Mouse (Mus musculus): Measurements from ENCODE around the gene Urb1. TPM values are rescaled to one million over a fixed set of nuclear protein-coding genes. Genes with fewer than 3 reads are reported as not detected.

Gene Urb1
- polyA plus RNA-seq, 1 experiment from 2014 or later, result 15.4 TPM

DNA sequence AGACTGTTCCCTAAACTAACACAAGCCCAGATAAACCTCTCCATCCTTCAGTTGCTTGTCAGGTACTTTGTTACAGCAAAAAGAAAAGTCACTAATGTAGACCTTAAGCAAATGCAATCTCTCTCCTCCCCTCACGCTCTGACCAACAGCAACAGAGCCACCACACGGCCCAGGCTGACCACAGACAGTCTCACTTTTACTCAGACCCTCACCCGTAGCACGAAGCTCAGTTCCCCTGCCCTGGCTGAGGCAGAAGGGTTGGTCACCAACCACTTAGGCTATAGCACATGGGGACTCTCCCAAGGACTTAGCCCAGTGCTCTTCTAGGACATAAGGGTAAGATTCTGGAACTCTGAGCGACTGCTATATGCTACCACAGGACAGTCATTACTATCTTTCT lies 11.4 kb downstream of the Urb1 start:
- H3K9ac ChIP-seq (replicated peaks; ENCODE audit: low read length), result no peak overlapping the region
- H3K4me1 ChIP-seq (ENCODE audit: control insufficient read depth, insufficient read depth, low read length), result no peaks in the 10 kb centered on the region
- no peak overlapping the region for H3K4me2 ChIP-seq (ENCODE audit: low read depth, low read length)
- DNase-seq (ENCODE audit: low spot score), result no peak
- H3K36me3 ChIP-seq (replicated peaks; ENCODE audit: control insufficient read depth, insufficient read depth, low read depth, low read length), result peaks cover 2% of the 10 kb centered on the region; the same call in 1 of the 2 replicates
- no peak for ATAC-seq (replicated peaks; ENCODE audit: insufficient number of reproducible peaks, low FRiP score, low TSS enrichment, low read depth)
- H3K27me3 ChIP-seq (ENCODE audit: control insufficient read depth, insufficient read depth, low read length), result no peaks in the 10 kb centered on the region
- no peak overlapping the region for H3K4me3 ChIP-seq (ENCODE audit: low read depth, low read length)
- 90% methylated on average over 5 of the region's 5 CpGs for WGBS
- no peaks in the 10 kb centered on the region for H3K9me3 ChIP-seq (replicated peaks; ENCODE audit: control insufficient read depth, low read length)
- H3K27ac ChIP-seq (replicated peaks; ENCODE audit: low read depth, low read length), result no peak overlapping the region

DNA sequence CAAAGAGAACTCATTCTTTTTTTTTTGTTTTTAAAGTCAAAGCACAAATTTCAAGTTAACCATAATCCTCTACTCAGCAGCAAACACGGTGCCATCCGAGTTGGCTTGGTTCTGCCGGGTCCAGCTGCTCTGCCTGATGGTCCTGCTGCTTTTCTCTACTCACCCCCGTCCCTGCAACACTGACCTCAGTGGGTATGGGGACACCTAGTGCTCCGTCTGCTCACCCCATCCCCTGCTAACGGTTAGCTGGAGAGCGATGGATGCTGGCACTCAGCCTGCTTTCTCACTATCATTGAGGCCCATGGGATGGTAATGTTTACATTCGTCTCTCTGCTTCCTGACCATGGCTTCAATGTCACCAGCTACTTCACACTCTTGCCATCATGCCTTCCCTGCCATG lies 11.8 kb downstream of the Urb1 start:
- Histone ChIP-seq H3K27me3 (ENCODE audit: control insufficient read depth, insufficient read depth, low read length) (no peaks in the 10 kb centered on the region), H3K9me3 (replicated peaks; ENCODE audit: control insufficient read depth, low read length) (no peaks in the 10 kb centered on the region), H3K36me3 (replicated peaks; ENCODE audit: control insufficient read depth, insufficient read depth, low read depth, low read length) (peaks cover 2% of the 10 kb centered on the region; the same call in 1 of the 2 replicates), H3K27ac (replicated peaks; ENCODE audit: low read depth, low read length) (no peak overlapping the region), H3K4me3 (ENCODE audit: low read depth, low read length) (no peak overlapping the region), H3K4me2 (ENCODE audit: low read depth, low read length) (no peak overlapping the region), H3K4me1 (ENCODE audit: control insufficient read depth, insufficient read depth, low read length) (no peaks in the 10 kb centered on the region), H3K9ac (replicated peaks; ENCODE audit: low read length) (no peak overlapping the region)
- DNase-seq (ENCODE audit: low spot score) (no peak), ATAC-seq (replicated peaks; ENCODE audit: insufficient number of reproducible peaks, low FRiP score, low TSS enrichment, low read depth) (no peak)
- WGBS, result 88% methylated on average over 8 of the region's 8 CpGs

DNA sequence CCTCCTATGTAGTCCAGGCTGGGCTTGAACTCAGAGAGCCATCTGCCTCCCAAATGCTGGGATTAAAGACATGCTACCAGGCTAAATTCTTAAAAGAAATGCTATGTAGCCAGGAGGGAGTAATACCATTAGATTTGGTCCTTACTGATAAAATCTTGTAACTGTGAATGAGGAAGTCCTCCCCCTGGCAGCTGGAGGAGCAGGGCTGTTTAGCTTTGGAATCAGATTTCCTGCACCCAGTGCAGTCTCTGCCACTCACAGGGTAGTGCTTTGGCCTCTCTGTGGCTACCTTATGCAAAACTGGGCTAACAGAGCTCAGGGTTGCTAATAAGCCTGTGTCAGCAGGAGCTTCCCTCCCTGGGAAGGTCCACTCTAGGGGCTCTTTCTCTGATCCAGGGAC lies 15.5 kb downstream of the Urb1 start:
- Histone ChIP-seq H3K9me3 (replicated peaks; ENCODE audit: control insufficient read depth, low read length) (no peaks in the 10 kb centered on the region), H3K9ac (replicated peaks; ENCODE audit: low read length) (no peak overlapping the region), H3K4me1 (ENCODE audit: control insufficient read depth, insufficient read depth, low read length) (no peaks in the 10 kb centered on the region), H3K36me3 (replicated peaks; ENCODE audit: control insufficient read depth, insufficient read depth, low read depth, low read length) (peaks cover under 1% of the 10 kb centered on the region; the same call in 1 of the 2 replicates), H3K27me3 (ENCODE audit: control insufficient read depth, insufficient read depth, low read length) (no peaks in the 10 kb centered on the region), H3K4me3 (ENCODE audit: low read depth, low read length) (no peak overlapping the region), H3K4me2 (ENCODE audit: low read depth, low read length) (no peak overlapping the region), H3K27ac (replicated peaks; ENCODE audit: low read depth, low read length) (no peak overlapping the region)
- no peak for DNase-seq (ENCODE audit: low spot score)
- ATAC-seq (replicated peaks; ENCODE audit: insufficient number of reproducible peaks, low FRiP score, low TSS enrichment, low read depth), result no peak

DNA sequence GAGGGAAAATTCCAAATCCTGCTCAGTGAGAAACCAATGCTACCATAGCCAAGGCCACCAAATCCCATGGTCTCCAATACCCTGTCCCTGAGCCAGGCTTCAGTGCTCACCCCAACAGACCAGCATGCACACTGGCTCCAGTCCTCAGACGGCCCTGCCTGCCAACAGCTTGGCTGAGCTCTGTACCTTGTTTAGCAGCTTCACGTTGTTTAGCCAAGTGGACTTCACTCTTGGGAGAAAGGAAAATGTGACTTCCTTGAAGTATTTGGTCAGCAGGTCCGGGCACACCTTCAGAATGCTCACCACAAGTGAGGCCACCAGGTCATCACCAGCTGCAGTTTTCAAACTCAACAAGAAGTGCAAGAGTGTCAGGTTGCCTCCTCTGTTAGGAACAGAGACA lies 17.7 kb downstream of the Urb1 start:
- Histone ChIP-seq H3K4me2 (ENCODE audit: low read depth, low read length) (no peak overlapping the region), H3K9ac (replicated peaks; ENCODE audit: low read length) (no peak overlapping the region), H3K36me3 (replicated peaks; ENCODE audit: control insufficient read depth, insufficient read depth, low read depth, low read length) (no peaks in the 10 kb centered on the region; the same call in 1 of the 2 replicates), H3K9me3 (replicated peaks; ENCODE audit: control insufficient read depth, low read length) (no peaks in the 10 kb centered on the region), H3K4me3 (ENCODE audit: low read depth, low read length) (no peak overlapping the region), H3K27ac (replicated peaks; ENCODE audit: low read depth, low read length) (no peak overlapping the region), H3K4me1 (ENCODE audit: control insufficient read depth, insufficient read depth, low read length) (no peaks in the 10 kb centered on the region), H3K27me3 (ENCODE audit: control insufficient read depth, insufficient read depth, low read length) (no peaks in the 10 kb centered on the region)
- WGBS, result 82% methylated on average over 3 of the region's 3 CpGs
- DNase-seq (ENCODE audit: low spot score) (no peak), ATAC-seq (replicated peaks; ENCODE audit: insufficient number of reproducible peaks, low FRiP score, low TSS enrichment, low read depth) (no peak)

- no peak overlapping the region for H3K4me3 ChIP-seq (ENCODE audit: low read depth, low read length)
- ATAC-seq (replicated peaks; ENCODE audit: insufficient number of reproducible peaks, low FRiP score, low TSS enrichment, low read depth) (no peak), DNase-seq (ENCODE audit: low spot score) (no peak)
- H3K4me1 ChIP-seq (ENCODE audit: control insufficient read depth, insufficient read depth, low read length), result no peaks in the 10 kb centered on the region
- no peaks in the 10 kb centered on the region for H3K9me3 ChIP-seq (replicated peaks; ENCODE audit: control insufficient read depth, low read length)
- H3K9ac ChIP-seq (replicated peaks; ENCODE audit: low read length), result no peak overlapping the region
- H3K27ac ChIP-seq (replicated peaks; ENCODE audit: low read depth, low read length), result no peak overlapping the region
- no peak overlapping the region for H3K4me2 ChIP-seq (ENCODE audit: low read depth, low read length)
- no peaks in the 10 kb centered on the region; the same call in 1 of the 2 replicates for H3K36me3 ChIP-seq (replicated peaks; ENCODE audit: control insufficient read depth, insufficient read depth, low read depth, low read length)
- WGBS, result 85% methylated on average over 5 of the region's 5 CpGs
- no peaks in the 10 kb centered on the region for H3K27me3 ChIP-seq (ENCODE audit: control insufficient read depth, insufficient read depth, low read length)
Observed at GRCm38 (mm10) chr16:90792066-90792465, 18.1 kb downstream of the Urb1 start.

- H3K9ac ChIP-seq (replicated peaks; ENCODE audit: low read length), result no peak overlapping the region
- H3K9me3 ChIP-seq (replicated peaks; ENCODE audit: control insufficient read depth, low read length), result no peaks in the 10 kb centered on the region
- no peak for DNase-seq (ENCODE audit: low spot score)
- ATAC-seq (replicated peaks; ENCODE audit: insufficient number of reproducible peaks, low FRiP score, low TSS enrichment, low read depth), result no peak
- WGBS, result 93% methylated on average over 6 of the region's 6 CpGs
- H3K27ac ChIP-seq (replicated peaks; ENCODE audit: low read depth, low read length), result no peak overlapping the region
- H3K36me3 ChIP-seq (replicated peaks; ENCODE audit: control insufficient read depth, insufficient read depth, low read depth, low read length), result peaks cover 2% of the 10 kb centered on the region
- no peak overlapping the region for H3K4me2 ChIP-seq (ENCODE audit: low read depth, low read length)
- H3K4me1 ChIP-seq (ENCODE audit: control insufficient read depth, insufficient read depth, low read length), result no peaks in the 10 kb centered on the region
- H3K4me3 ChIP-seq (ENCODE audit: low read depth, low read length), result no peak overlapping the region
- no peaks in the 10 kb centered on the region for H3K27me3 ChIP-seq (ENCODE audit: control insufficient read depth, insufficient read depth, low read length)
Observed at GRCm38 (mm10) chr16:90790946-90791345, 19.3 kb downstream of the Urb1 start.

- no peaks in the 10 kb centered on the region for H3K9me3 ChIP-seq (replicated peaks; ENCODE audit: control insufficient read depth, low read length)
- H3K27ac ChIP-seq (replicated peaks; ENCODE audit: low read depth, low read length), result no peak overlapping the region
- no peak overlapping the region for H3K4me2 ChIP-seq (ENCODE audit: low read depth, low read length)
- no peak overlapping the region for H3K9ac ChIP-seq (replicated peaks; ENCODE audit: low read length)
- peaks cover 2% of the 10 kb centered on the region for H3K36me3 ChIP-seq (replicated peaks; ENCODE audit: control insufficient read depth, insufficient read depth, low read depth, low read length)
- no peaks in the 10 kb centered on the region for H3K4me1 ChIP-seq (ENCODE audit: control insufficient read depth, insufficient read depth, low read length)
- H3K4me3 ChIP-seq (ENCODE audit: low read depth, low read length), result no peak overlapping the region
- 92% methylated on average over 6 of the region's 6 CpGs for WGBS
- H3K27me3 ChIP-seq (ENCODE audit: control insufficient read depth, insufficient read depth, low read length), result no peaks in the 10 kb centered on the region
- ATAC-seq (replicated peaks; ENCODE audit: insufficient number of reproducible peaks, low FRiP score, low TSS enrichment, low read depth), result no peak
- DNase-seq (ENCODE audit: low spot score), result no peak
Observed at GRCm38 (mm10) chr16:90788580-90788979, 21.6 kb downstream of the Urb1 start.

DNA sequence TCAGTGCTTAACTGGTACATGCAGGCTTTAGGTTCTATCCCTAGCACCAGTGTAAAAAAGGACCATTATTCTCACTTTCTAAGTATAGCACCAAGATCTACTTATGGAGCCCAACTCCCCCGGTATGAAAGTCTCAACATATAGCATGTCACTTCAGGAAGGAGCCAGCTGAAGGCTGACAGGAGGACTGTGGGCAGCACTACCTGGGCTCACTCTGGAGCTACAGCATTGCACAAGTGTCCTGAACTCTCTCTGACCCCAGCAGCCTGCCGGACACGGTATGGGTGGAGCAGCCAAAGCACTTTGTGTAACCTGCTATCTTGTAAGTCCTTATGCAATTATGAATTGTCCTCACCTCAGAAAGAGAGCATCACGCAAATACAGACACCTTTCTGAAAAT lies 25.0 kb downstream of the Urb1 start:
- WGBS, result 89% methylated on average over 4 of the region's 4 CpGs
- Histone ChIP-seq H3K4me3 (ENCODE audit: low read depth, low read length) (no peak overlapping the region), H3K27me3 (ENCODE audit: control insufficient read depth, insufficient read depth, low read length) (no peaks in the 10 kb centered on the region), H3K9ac (replicated peaks; ENCODE audit: low read length) (no peak overlapping the region), H3K4me1 (ENCODE audit: control insufficient read depth, insufficient read depth, low read length) (no peaks in the 10 kb centered on the region), H3K4me2 (ENCODE audit: low read depth, low read length) (no peak overlapping the region), H3K9me3 (replicated peaks; ENCODE audit: control insufficient read depth, low read length) (no peaks in the 10 kb centered on the region), H3K36me3 (replicated peaks; ENCODE audit: control insufficient read depth, insufficient read depth, low read depth, low read length) (peaks cover 2% of the 10 kb centered on the region), H3K27ac (replicated peaks; ENCODE audit: low read depth, low read length) (no peak overlapping the region)
- DNase-seq (ENCODE audit: low spot score), result no peak
- no peak for ATAC-seq (replicated peaks; ENCODE audit: insufficient number of reproducible peaks, low FRiP score, low TSS enrichment, low read depth)
